Mouse (Mus musculus) erythroid progenitor cell, adult 5-6 weeks (primary cell): Measurements from ENCODE around the gene Mrpl12. TPM values are rescaled to one million over a fixed set of nuclear protein-coding genes. Genes with fewer than 3 reads are reported as not detected.

Experiments used
- ATAC-seq: replicated peaks from 2 replicates; pipeline ENCODE4 v1.8.0; 2016; ENCODE audit warnings: moderate number of reproducible peaks, mild to moderate bottlenecking, moderate TSS enrichment, inconsistent platforms; ENCODE audit not compliant: poor library complexity, low FRiP score, severe bottlenecking
- total RNA-seq, 2 experiments: library from RNA; stranded (forward) in 1 of 2; stranded (reverse) in 1 of 2; fragments of 150-400 nt in 1 of 2; fragments of 186-747, 209-891 nt in 1 of 2; gene quantifications; 2 replicates each; pipeline versions ENCODE4 v1.2.3 to v1.2.4; 2015 to 2017; ENCODE audit warnings: low replicate concordance in 2 of 2

Mrpl12 gene
- total RNA-seq, 2 experiments from 2014 or later: 11.6 to 17.6 TPM

- peak; percentile 96 for ATAC-seq
Measured at GRCm38 (mm10) chr11:120467051-120467735, 17.2 kb upstream of the Mrpl12 start, which contains the start of gene Arl16. Gene Arl16 (minus strand): TSS chr11:120467607.

- no peak; the same call in 1 of the 2 replicates for ATAC-seq
Measured at GRCm38 (mm10) chr11:120467736-120468092, 16.7 kb upstream of the Mrpl12 start.

GRCm38 (mm10) chr11:120472052-120472451, 12.4 kb upstream of the Mrpl12 start:
- ATAC-seq: no peak

GRCm38 (mm10) chr11:120483448-120483934, 922 bp upstream of the Mrpl12 start:
- ATAC-seq: no peak

- ATAC-seq: no peak
Measured at GRCm38 (mm10) chr11:120485251-120485650, 838 bp downstream of the Mrpl12 start.

- ATAC-seq: no peak
Measured at GRCm38 (mm10) chr11:120488516-120488915, 4.1 kb downstream of the Mrpl12 start.

GRCm38 (mm10) chr11:120489054-120489761, 4.8 kb downstream of the Mrpl12 start:
- ATAC-seq: peak; percentile 50

- ATAC-seq: no peak
Measured at GRCm38 (mm10) chr11:120490291-120491046, 6.1 kb downstream of the Mrpl12 start.

GRCm38 (mm10) chr11:120491317-120492023, 7.1 kb downstream of the Mrpl12 start, which contains the start of gene Slc25a10:
Gene Slc25a10 (plus strand): TSS chr11:120491840.
- peak; percentile 85 for ATAC-seq

GRCm38 (mm10) chr11:120492024-120492877, 7.8 kb downstream of the Mrpl12 start:
- ATAC-seq: peak; percentile 57

GRCm38 (mm10) chr11:120492878-120493203, 8.4 kb downstream of the Mrpl12 start:
- no peak for ATAC-seq

GRCm38 (mm10) chr11:120493351-120493750, 8.9 kb downstream of the Mrpl12 start:
- no peak for ATAC-seq

- no peak for ATAC-seq
Measured at GRCm38 (mm10) chr11:120493911-120494310, 9.5 kb downstream of the Mrpl12 start.

GRCm38 (mm10) chr11:120497436-120497835, 13.0 kb downstream of the Mrpl12 start:
- no peak for ATAC-seq

- ATAC-seq: no peak
Measured at GRCm38 (mm10) chr11:120498226-120498625, 13.8 kb downstream of the Mrpl12 start.

- ATAC-seq: no peak
Measured at GRCm38 (mm10) chr11:120498891-120499290, 14.5 kb downstream of the Mrpl12 start.

GRCm38 (mm10) chr11:120499894-120500293, 15.5 kb downstream of the Mrpl12 start:
- ATAC-seq: no peak

GRCm38 (mm10) chr11:120500357-120500756, 15.9 kb downstream of the Mrpl12 start:
- no peak for ATAC-seq

- ATAC-seq: no peak
Measured at GRCm38 (mm10) chr11:120501018-120501417, 16.6 kb downstream of the Mrpl12 start.
